Mouse (Mus musculus) erythroid progenitor cell, adult 5-6 weeks (primary cell): ENCODE measurements around the gene Gm17409. TPM values are rescaled to one million over a fixed set of nuclear protein-coding genes. Genes with fewer than 3 reads are reported as not detected.

Experiments used
- total RNA-seq, 2 experiments: library from RNA; stranded (forward) in 1 of 2; stranded (reverse) in 1 of 2; fragments of 150-400 nt in 1 of 2; fragments of 186-747, 209-891 nt in 1 of 2; gene quantifications; 2 replicates each; pipeline versions ENCODE4 v1.2.3 to v1.2.4; 2015 to 2017; ENCODE audit warnings: low replicate concordance in 2 of 2

The Gm17409 gene
- total RNA-seq, 2 experiments from 2014 or later, result not detected

Other genes starting within 250 kb of the Gm17409 start
- gene Acvr1c, start 112.2 kb upstream of the Gm17409 start, total RNA-seq (2015; ENCODE audit: low replicate concordance), result not detected in 2 replicates
- gene Acvr1c, start 112.2 kb upstream of the Gm17409 start, total RNA-seq (2017; ENCODE audit: low replicate concordance), result not detected in 2 replicates
- gene Acvr1, start 97.0 kb downstream of the Gm17409 start, total RNA-seq (2015; ENCODE audit: low replicate concordance), result 1.1 and 3.4 TPM in 2 replicates
- not detected in 2 replicates for gene Acvr1, start 97.0 kb downstream of the Gm17409 start, total RNA-seq (2017; ENCODE audit: low replicate concordance)
- not detected in 2 replicates for gene Upp2, start 97.2 kb downstream of the Gm17409 start, total RNA-seq (2015; ENCODE audit: low replicate concordance)
- 2.7 TPM in 1 of 2 replicates, not detected in the other for gene Upp2, start 97.2 kb downstream of the Gm17409 start, total RNA-seq (2017; ENCODE audit: low replicate concordance)